Mouse (Mus musculus): ENCODE measurements around the gene Fbxw26. TPM values are rescaled to one million over a fixed set of nuclear protein-coding genes. Genes with fewer than 3 reads are reported as not detected.

Fbxw26 gene
- 0.06 TPM in 1 of 2 replicates, not detected in the other for polyA plus RNA-seq (2012; rRNA removed)

GRCm38 (mm10) chr9:109745989-109746388 lies at the start of gene Fbxw26:
Fbxw26 (minus strand) TSS chr9:109746089.

GRCm38 (mm10) chr9:109790570-109790969 lies 44.7 kb upstream of the Fbxw26 start, which contains the start of gene Fbxw27:
Fbxw27 (minus strand) TSS chr9:109790670.

GRCm38 (mm10) chr9:109702600-109702999 lies 43.3 kb downstream of the Fbxw26 start, which contains the start of gene Fbxw18:
Fbxw18 (minus strand) TSS chr9:109702700.

Other genes starting within 250 kb of the Fbxw26 start
- 0.22 and 0.28 TPM in 2 replicates for gene Fbxw15, start 177.8 kb downstream of the Fbxw26 start, polyA plus RNA-seq (2012; rRNA removed)
- gene Fbxw24, start 120.0 kb downstream of the Fbxw26 start, polyA plus RNA-seq (2012; rRNA removed), result 0.04 and 0.05 TPM in 2 replicates
- 0.05 TPM in 1 of 2 replicates, not detected in the other for gene Fbxw25, start 81.4 kb downstream of the Fbxw26 start, polyA plus RNA-seq (2012; rRNA removed)
- gene Fbxw18, start 43.4 kb downstream of the Fbxw26 start, polyA plus RNA-seq (2012; rRNA removed), result 0.03 TPM in 1 of 2 replicates, not detected in the other
- 0.24 TPM in 1 of 2 replicates, not detected in the other for gene Fbxw27, start 44.6 kb upstream of the Fbxw26 start, polyA plus RNA-seq (2012; rRNA removed)
- 0.14 and 0.16 TPM in 2 replicates for gene Spink8, start 66.2 kb upstream of the Fbxw26 start, polyA plus RNA-seq (2012; rRNA removed)
- gene Nme6, start 86.7 kb upstream of the Fbxw26 start, polyA plus RNA-seq (2012; rRNA removed), result 48.0 and 50.6 TPM in 2 replicates
- 0.66 TPM in 1 of 2 replicates, not detected in the other for gene Camp, start 103.5 kb upstream of the Fbxw26 start, polyA plus RNA-seq (2012; rRNA removed)
- 8.9 and 9.4 TPM in 2 replicates for gene Cdc25a, start 129.5 kb upstream of the Fbxw26 start, polyA plus RNA-seq (2012; rRNA removed)
- 209 and 216 TPM in 2 replicates for gene Map4, start 185.4 kb upstream of the Fbxw26 start, polyA plus RNA-seq (2012; rRNA removed)